Mouse (Mus musculus) kidney, embryonic 16.5 days (tissue): Measurements from ENCODE around the gene Il31ra. TPM values are rescaled to one million over a fixed set of nuclear protein-coding genes. Genes with fewer than 3 reads are reported as not detected.
"Not testable (repeated sequence)": the region's sequence is repeated elsewhere in the genome, so short reads cannot be mapped to it uniquely, and the experiment has no call there.

Experiments
- ATAC-seq: fragments of 200-750 bp; cut with Nextera tagmentation; 2 replicates; pipeline ENCODE4 v1.8.0; 2017; ENCODE audit warnings: moderate TSS enrichment; ENCODE audit not compliant: low FRiP score, low TSS enrichment
- H3K27ac ChIP-seq: fragments of 300-500 bp; sonication (generic); 2 replicates; pipeline ENCODE4 v1.5.1; 2014; ENCODE audit warnings: low read length
- H3K27me3 ChIP-seq: fragments of 300-500 bp; sonication (generic); 2 replicates; pipeline ENCODE4 v1.6.1; 2014; ENCODE audit warnings: low read length, control low read depth, mixed read lengths; ENCODE audit not compliant: insufficient read depth
- H3K36me3 ChIP-seq: fragments of 300-500 bp; sonication (generic); 2 replicates; pipeline ENCODE4 v1.6.1; 2014; ENCODE audit warnings: low read length, control low read depth, mixed read lengths; ENCODE audit not compliant: insufficient read depth
- H3K4me1 ChIP-seq: fragments of 300-500 bp; sonication (generic); 2 replicates; pipeline ENCODE4 v1.6.1; 2014; ENCODE audit warnings: low read length, control low read depth, mixed read lengths; ENCODE audit not compliant: insufficient read depth
- H3K4me2 ChIP-seq: fragments of 300-500 bp; sonication (generic); replicated peaks from 2 replicates; pipeline ENCODE4 v1.6.1; 2014; ENCODE audit warnings: low read depth, low read length
- H3K4me3 ChIP-seq: fragments of 300-500 bp; sonication (generic); 2 replicates; pipeline ENCODE4 v1.5.1; 2014; ENCODE audit warnings: mild to moderate bottlenecking, low read length
- H3K9ac ChIP-seq: fragments of 300-500 bp; sonication (generic); replicated peaks from 2 replicates; pipeline ENCODE4 v1.6.1; 2014; ENCODE audit warnings: low read length
- H3K9me3 ChIP-seq: fragments of 300-500 bp; sonication (generic); 2 replicates; pipeline ENCODE4 v1.6.1; 2016; ENCODE audit warnings: low read length, control low read depth
- WGBS: fragments of 180-500 bp; shearing (Covaris S2); extraction: QIAGEN DNeasy Blood & Tissue Kit; methylation state at CpG from one replicate; pipeline ENCODE4 v1.1.7; 2014; 5-methylcytosine and 5-hydroxymethylcytosine counted together
- polyA plus RNA-seq: library from polyadenylated mRNA; unstranded; fragments of >200 nt; fragmentation: Nextera tagmentation; extraction: Ambion mirVana; gene quantifications from 2 replicates; pipeline ENCODE4 v1.2.1, GENCODE M21; 2015

The Il31ra gene
- polyA plus RNA-seq, 1 experiment from 2014 or later, result 0.09 TPM

DNA sequence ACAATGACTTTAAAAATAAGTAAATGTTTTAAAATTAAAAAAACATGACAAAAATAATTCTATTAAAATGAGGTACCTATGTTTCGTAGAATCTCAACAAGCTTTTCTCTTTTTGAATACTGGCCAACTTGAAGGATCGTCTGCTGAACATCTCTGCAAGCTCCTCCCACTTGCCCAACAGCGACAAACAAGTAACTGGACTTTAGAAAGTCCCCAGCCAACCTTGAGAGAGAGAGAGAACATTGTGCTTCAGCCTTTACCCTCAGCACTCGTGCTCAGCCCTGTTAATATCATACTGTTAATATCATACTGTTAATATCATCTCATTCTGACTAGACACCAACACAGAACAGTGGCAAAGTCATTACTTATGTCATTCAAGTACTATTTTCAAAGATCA, 10.3 kb upstream of the Il31ra start:
- WGBS, result 65% methylated on average over 4 of the region's 4 CpGs
- Histone ChIP-seq H3K36me3 (no peaks in the 10 kb centered on the region), H3K9me3 (no peaks in the 10 kb centered on the region), H3K4me2 (no peak overlapping the region), H3K4me1 (no peaks in the 10 kb centered on the region), H3K9ac (no peak overlapping the region), H3K27ac (no peak overlapping the region), H3K4me3 (no peak overlapping the region), H3K27me3 (no peaks in the 10 kb centered on the region)
- no peak for ATAC-seq

DNA sequence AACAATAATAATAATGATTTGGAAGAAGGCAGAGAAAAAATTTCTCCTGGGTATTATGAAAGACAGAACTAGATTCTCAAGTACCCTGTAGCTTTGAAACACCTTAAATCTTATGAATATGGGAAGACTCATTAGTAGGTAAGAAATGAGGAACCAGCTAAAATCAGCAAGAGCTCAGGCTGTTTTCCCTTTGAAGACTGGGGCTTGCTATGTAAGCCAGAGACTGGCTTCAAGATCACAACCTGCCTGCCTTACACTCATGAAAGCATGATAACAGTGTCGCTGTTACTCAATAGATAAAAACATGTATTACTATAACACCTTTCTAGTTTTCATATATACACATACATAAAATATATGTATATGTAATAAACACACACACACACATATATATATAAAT, 9.7 kb upstream of the Il31ra start:
- Histone ChIP-seq H3K27ac (no peak overlapping the region), H3K27me3 (no peaks in the 10 kb centered on the region), H3K4me3 (no peak overlapping the region), H3K36me3 (no peaks in the 10 kb centered on the region), H3K4me1 (no peaks in the 10 kb centered on the region), H3K4me2 (no peak overlapping the region), H3K9ac (no peak overlapping the region), H3K9me3 (no peaks in the 10 kb centered on the region)
- ATAC-seq, result no peak
- 86% methylated on average over 1 of the region's 1 CpGs for WGBS

DNA sequence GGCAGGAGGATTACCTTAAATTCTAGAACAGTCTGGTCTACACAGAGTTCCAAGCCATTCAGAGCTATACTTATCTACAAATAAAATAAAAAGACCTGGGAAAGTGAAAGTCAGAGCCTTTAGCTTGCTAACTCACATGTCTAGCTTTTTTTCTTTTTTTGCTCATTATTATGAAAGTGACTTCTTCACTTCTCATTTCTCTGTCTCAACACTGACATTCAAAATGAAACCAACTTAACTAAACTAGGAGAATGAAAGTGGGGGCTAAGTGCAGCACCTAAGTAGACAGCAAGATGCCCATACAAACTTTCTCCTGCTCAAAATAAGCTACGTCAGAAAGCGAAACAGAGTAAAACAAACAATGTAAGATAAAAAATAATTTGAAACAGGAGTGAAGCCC, 8.4 kb upstream of the Il31ra start:
- Histone ChIP-seq H3K4me2 (no peak overlapping the region), H3K4me3 (no peak overlapping the region), H3K27ac (no peak overlapping the region), H3K4me1 (no peaks in the 10 kb centered on the region), H3K9ac (no peak overlapping the region), H3K27me3 (no peaks in the 10 kb centered on the region), H3K36me3 (no peaks in the 10 kb centered on the region), H3K9me3 (no peaks in the 10 kb centered on the region)
- WGBS, result 91% methylated on average over 2 of the region's 2 CpGs
- ATAC-seq, result no peak

DNA sequence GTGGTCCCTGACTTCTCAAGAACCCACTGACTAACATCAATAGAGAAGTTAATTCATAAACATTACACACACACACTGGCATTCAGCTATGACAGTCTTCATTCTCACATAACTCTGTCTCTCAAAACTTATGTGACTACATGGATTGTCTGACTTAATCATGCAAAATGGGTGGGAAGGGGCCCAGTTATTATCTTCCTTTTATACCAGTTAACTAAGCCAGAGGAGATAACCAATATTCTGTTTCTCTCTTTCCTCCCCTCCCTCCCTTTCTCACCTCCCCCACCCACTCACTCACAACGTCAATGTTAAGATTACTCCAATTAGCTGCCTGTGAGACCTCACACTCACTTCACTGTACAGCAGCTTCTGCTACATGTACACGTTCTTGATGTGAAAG, 3.9 kb downstream of the Il31ra start:
- WGBS, result 35% methylated on average over 2 of the region's 2 CpGs
- Histone ChIP-seq H3K4me2 (no peak overlapping the region), H3K9ac (no peak overlapping the region), H3K36me3 (no peaks in the 10 kb centered on the region), H3K9me3 (no peaks in the 10 kb centered on the region), H3K27ac (no peak overlapping the region), H3K27me3 (no peaks in the 10 kb centered on the region), H3K4me1 (no peaks in the 10 kb centered on the region), H3K4me3 (no peak overlapping the region)
- no peak for ATAC-seq

DNA sequence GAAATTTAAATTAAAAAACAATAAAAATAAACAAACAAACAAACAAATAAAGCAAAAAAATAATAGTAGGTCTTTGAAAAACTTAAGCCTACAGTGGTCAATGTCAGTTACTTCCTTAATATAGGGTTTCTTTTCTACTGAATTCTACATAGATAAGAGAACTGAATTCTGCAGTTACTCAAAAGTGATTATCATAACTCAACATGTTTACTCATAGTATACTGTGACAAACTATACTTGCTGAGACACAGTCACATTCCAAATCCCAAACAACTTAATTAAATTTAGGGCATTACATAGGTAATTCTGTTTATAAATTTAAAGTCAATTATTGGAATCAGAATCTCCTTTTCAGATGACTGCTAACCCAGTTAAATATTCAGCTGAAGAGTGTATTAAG, 4.5 kb downstream of the Il31ra start:
- Histone ChIP-seq H3K27me3 (no peaks in the 10 kb centered on the region), H3K9ac (no peak overlapping the region), H3K4me2 (no peak overlapping the region), H3K36me3 (no peaks in the 10 kb centered on the region), H3K4me3 (no peak overlapping the region), H3K9me3 (no peaks in the 10 kb centered on the region), H3K4me1 (no peaks in the 10 kb centered on the region), H3K27ac (no peak overlapping the region)
- no peak for ATAC-seq

DNA sequence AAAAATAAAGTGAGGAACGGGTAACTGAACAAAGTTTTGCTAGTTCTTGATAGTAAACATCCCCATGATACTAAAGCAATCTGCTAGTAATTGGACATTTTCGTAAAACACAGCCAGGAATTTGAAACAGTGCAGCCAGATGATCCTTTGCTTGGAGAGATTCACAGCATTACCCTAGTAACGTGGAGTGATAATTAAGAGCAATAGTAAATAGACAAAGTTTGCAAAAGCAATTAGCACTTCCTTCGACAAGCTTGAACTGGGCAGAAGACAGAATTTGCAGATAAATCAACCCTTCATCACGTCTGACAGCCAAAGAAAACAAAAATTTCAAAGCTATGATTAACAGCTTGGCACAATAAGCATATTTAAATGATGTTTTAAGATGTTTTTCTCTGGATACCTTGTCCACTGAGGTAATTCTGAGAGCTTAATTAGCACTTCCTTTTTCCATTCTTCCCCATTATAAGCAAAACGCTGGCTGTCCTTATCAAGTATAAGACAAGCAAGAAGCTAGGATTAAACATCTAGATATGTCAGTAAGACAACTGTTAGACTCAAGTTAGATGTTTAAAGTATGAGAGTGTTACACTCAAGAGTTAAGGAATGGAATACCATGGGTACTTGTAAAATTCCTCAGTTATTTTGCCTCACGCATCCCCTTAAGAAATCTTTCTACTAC, 9.5 kb downstream of the Il31ra start:
- WGBS, result 51% methylated on average over 7 of the region's 7 CpGs
- no peak overlapping the region for H3K27ac ChIP-seq
- H3K27me3 ChIP-seq, result no peaks in the 10 kb centered on the region
- H3K9ac ChIP-seq, result no peak overlapping the region
- no peak overlapping the region for H3K4me3 ChIP-seq
- ATAC-seq, result no peak
- H3K4me1 ChIP-seq, result peaks cover 8% of the 10 kb centered on the region; the same call in 1 of the 2 replicates
- no peaks in the 10 kb centered on the region for H3K9me3 ChIP-seq
- H3K36me3 ChIP-seq, result no peaks in the 10 kb centered on the region
- H3K4me2 ChIP-seq, result no peak overlapping the region

DNA sequence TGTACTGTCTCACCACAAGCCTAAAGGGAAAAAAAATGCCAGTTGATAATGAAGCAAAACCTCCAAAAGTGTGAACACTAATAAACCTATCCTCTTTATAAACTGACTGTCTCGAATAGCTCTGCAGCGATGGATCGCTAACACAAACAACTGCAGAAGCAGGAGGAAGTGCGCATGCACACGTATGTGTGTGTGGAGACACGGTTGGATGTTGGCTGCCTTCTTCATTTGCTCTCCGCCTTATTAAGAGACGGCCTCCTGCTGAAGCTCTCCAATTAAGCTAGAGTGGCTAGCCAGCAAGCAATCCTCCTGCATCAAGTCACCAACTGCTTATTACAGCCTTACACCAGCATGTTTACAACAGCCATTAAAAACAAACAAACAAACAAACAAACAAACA, 11.9 kb downstream of the Il31ra start:
- H3K27ac ChIP-seq, result no peak overlapping the region
- 77% methylated on average over 8 of the region's 8 CpGs for WGBS
- no peak overlapping the region for H3K4me2 ChIP-seq
- H3K27me3 ChIP-seq, result no peaks in the 10 kb centered on the region
- no peaks in the 10 kb centered on the region for H3K9me3 ChIP-seq
- H3K36me3 ChIP-seq, result no peaks in the 10 kb centered on the region
- H3K4me3 ChIP-seq, result no peak overlapping the region
- ATAC-seq, result no peak
- H3K4me1 ChIP-seq, result peaks cover 8% of the 10 kb centered on the region; the same call in 1 of the 2 replicates
- H3K9ac ChIP-seq, result no peak overlapping the region

DNA sequence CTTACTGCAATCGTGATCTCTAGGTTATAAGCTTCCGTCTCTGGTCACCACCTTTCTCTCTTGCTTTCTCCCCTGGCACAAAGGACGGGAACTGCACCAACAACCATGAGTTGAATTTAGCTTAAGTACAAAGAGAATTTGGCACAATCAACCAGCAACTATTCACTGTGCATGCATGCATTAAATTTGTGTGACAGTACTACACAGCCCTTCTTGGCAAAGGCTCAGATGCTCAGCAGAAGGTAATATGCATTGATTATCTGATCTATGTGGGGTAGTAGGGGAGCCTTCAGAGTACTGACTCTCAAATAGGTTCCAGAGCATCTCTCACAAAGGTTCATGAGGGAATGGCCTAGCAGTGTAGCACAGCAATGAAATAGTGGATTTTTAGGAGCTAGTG, 12.4 kb downstream of the Il31ra start:
- Histone ChIP-seq H3K4me1 (peaks cover 8% of the 10 kb centered on the region; the same call in 1 of the 2 replicates), H3K4me2 (no peak overlapping the region), H3K27me3 (no peaks in the 10 kb centered on the region), H3K4me3 (no peak overlapping the region), H3K36me3 (no peaks in the 10 kb centered on the region), H3K9ac (no peak overlapping the region), H3K9me3 (no peaks in the 10 kb centered on the region), H3K27ac (no peak overlapping the region)
- ATAC-seq, result no peak
- 87% methylated on average over 3 of the region's 3 CpGs for WGBS

DNA sequence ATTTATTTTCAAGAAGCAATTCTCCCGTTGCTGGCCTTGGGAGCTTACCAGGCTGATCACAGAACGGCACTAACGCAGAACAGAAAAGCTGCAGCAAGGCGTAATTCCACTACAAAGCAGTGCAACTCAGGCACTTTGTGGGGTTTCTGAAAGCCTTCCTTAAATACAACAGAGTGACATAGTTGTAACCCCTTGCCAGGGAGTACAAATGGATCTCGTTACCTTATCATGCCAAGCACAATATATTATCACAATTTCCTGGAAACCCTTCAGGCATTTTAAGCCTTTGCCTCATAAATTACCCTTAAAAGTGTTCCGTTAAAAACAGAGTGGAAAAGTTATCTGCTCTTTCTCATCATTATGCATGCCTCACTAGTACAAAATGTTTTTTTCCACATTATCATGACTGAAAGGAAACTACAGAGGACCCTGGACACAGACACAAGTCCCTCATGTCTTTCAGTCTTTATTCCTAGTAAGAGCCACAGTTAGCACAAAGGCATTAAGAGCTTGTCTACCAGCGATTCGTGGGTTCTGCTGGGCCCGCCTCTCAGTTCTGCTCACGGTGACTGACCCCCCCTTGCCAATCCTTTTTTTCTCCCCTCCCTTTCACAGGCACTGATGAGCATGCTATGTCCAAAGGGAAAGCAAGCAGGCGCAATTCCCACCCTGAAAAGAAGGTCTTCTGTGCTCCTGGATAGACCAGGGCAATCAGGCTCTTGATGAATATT, 13.4 kb downstream of the Il31ra start:
- peak; percentile 35; the same call in 1 of the 2 replicates for ATAC-seq
- Histone ChIP-seq H3K27me3 (no peaks in the 10 kb centered on the region), H3K9ac (no peak overlapping the region), H3K4me1 (peaks cover 8% of the 10 kb centered on the region; the same call in 1 of the 2 replicates), H3K27ac (peak overlapping the region; percentile 46), H3K4me2 (peak overlapping the region; percentile 7; the same call in 1 of the 2 replicates), H3K36me3 (no peaks in the 10 kb centered on the region), H3K9me3 (no peaks in the 10 kb centered on the region), H3K4me3 (no peak overlapping the region)
- 14% methylated on average over 11 of the region's 11 CpGs for WGBS

DNA sequence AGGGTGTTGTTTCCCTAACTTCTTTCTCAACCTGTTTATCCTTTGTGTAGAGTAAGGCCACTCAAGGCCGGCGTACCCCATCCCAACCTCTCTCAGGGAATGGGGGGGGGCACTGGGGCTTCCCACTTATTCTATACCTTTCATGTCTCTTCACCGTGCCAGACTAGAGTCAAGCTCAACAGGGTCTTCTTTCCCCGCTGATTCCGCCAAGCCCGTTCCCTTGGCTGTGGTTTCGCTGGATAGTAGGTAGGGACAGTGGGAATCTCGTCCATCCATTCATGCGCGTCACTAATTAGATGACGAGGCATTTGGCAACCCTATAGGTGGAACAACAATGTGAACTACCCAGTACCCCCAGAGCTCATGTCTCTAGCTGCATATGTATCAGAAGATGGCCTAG, 16.1 kb downstream of the Il31ra start:
- not testable (repeated sequence) for H3K4me1 ChIP-seq, H3K36me3 ChIP-seq, H3K4me2 ChIP-seq, H3K9ac ChIP-seq, ATAC-seq, H3K4me3 ChIP-seq, H3K27me3 ChIP-seq, H3K27ac ChIP-seq, H3K9me3 ChIP-seq
- 61% methylated on average over 11 of the region's 11 CpGs for WGBS
